Mouse (Mus musculus) G1E (cell line): ENCODE results near the gene Rhoh.

Experiments
- CTCF ChIP-seq: IDR thresholded peaks from 2 replicates; pipeline ENCODE4 v1.5.1; 2012; ENCODE audit warnings: low read depth, low read length, inconsistent platforms, mixed read lengths
- GATA2 ChIP-seq: IDR thresholded peaks from 2 replicates; pipeline ENCODE4 v1.6.1; 2012; ENCODE audit warnings: low read depth, low read length, inconsistent platforms, borderline replicate concordance

DNA sequence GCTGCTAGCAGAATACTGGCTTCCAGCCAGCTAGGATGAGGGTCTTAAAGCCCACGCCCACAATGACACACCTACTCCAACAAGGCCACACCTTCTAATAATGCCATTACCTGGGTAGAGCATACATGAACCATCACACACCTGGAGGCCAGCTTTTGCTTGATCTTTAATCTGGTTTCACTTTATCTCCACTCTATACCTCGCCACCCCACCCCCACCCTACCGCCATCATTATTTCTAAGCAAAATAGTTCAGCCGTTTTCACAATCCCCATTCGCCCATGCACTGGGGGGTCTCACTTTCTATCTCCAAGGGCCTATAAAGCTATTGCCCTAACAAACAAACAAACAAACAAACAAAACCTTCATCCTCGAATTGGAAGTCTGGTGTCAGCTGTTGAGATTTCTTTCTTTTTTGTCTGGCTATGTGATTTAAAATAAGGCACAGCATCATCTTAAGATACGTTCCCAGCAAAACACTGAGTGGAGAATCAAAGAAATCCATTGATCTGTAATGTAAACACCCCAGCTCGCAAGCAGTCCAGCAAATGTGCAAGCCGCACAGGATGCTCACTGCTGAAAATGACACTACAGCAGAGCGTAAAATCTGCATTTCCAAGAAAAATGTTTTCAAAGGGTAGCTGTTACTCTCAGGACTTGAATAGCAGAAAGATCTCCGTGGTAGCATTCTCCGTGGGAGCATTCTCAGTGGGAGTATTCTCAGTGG is 59.9 kb downstream of the Rhoh start:
- TF ChIP-seq CTCF (no peak), GATA2 (no peak)
